Mouse (Mus musculus) spleen, adult 2 months (tissue): Measurements from ENCODE around the gene Rufy4. TPM values are rescaled to one million over a fixed set of nuclear protein-coding genes. Genes with fewer than 3 reads are reported as not detected.

Experiments used
- DNase-seq, 2 experiments: peaks; one replicate each; pipeline versions ENCODE4 v3.0.0 to v3.0.0-alpha.2; 2012 to 2021; ENCODE audit warnings: low spot score in 2 of 2, low read depth in 1 of 2
- H3K27ac ChIP-seq: fragments of 200-500 bp; 2 replicates; pipeline ENCODE4 v1.5.1; 2012; ENCODE audit warnings: low read length, inconsistent platforms; ENCODE audit not compliant: insufficient read depth
- H3K27me3 ChIP-seq: fragments of 200-500 bp; 2 replicates; pipeline ENCODE4 v1.6.1; 2012; ENCODE audit warnings: mild to moderate bottlenecking, moderate library complexity, low read length, inconsistent platforms; ENCODE audit not compliant: control insufficient read depth, insufficient read depth
- H3K36me3 ChIP-seq: fragments of 200-500 bp; 2 replicates; pipeline ENCODE4 v1.6.1; 2012; ENCODE audit warnings: mild to moderate bottlenecking, low read length, inconsistent platforms; ENCODE audit not compliant: control insufficient read depth, insufficient read depth
- H3K4me1 ChIP-seq: fragments of 200-500 bp; 2 replicates; pipeline ENCODE4 v1.6.1; 2011; ENCODE audit warnings: inconsistent platforms; ENCODE audit not compliant: control insufficient read depth, insufficient read depth, insufficient read length
- H3K4me3 ChIP-seq: fragments of 200-500 bp; 2 replicates; pipeline ENCODE4 v1.5.1; 2011; ENCODE audit warnings: mild to moderate bottlenecking, inconsistent platforms; ENCODE audit not compliant: insufficient read depth, insufficient read length; ENCODE audit errors: extremely low read depth
- CTCF ChIP-seq: fragments of 200-500 bp; IDR thresholded peaks from 2 replicates; pipeline ENCODE4 v1.5.1; 2011; ENCODE audit warnings: mild to moderate bottlenecking, inconsistent platforms; ENCODE audit not compliant: insufficient read depth, insufficient read length, insufficient replicate concordance; ENCODE audit errors: extremely low read depth
- POLR2A ChIP-seq: fragments of 200-500 bp; IDR thresholded peaks from 2 replicates; pipeline ENCODE4 v1.6.1; 2011; ENCODE audit warnings: low read depth, low read length, inconsistent platforms
- WGBS: fragments of 180-500 bp; shearing (Covaris S2); methylation state at CpG from one replicate; pipeline ENCODE4 v1.1.7; 2018; 5-methylcytosine and 5-hydroxymethylcytosine counted together
- polyA plus RNA-seq: library from polyadenylated mRNA; depleted of rRNA; stranded (reverse); fragments of >200 nt; gene quantifications from 2 replicates; pipeline ENCODE4 v1.2.3, GENCODE M21; 2012

The Rufy4 gene
- polyA plus RNA-seq, 1 experiment, result 0.67 TPM

DNA sequence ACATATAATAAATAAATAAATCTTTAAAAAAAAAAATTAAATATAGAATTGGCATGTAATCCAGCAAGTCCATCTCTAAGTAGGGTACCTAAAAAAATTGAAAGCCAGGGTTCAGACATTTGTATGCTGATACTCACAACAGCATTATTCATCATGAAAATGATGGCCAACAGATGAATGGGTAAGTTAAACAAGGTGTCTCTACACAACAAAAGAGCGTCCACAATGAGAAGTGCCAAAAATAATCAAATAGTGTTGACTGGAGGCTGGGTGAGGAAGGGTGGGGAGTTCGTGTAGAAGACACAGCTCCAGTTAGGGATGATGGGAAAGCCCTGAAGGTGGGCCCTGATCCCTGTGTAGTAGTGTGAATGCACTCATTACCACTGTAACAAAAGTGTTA, 34.7 kb downstream of the Rufy4 start:
- DNase-seq, result no peak
- H3K36me3 ChIP-seq, result no peaks in the 10 kb centered on the region
- no peaks in the 10 kb centered on the region for H3K4me1 ChIP-seq
- no peak for TF ChIP-seq CTCF
- H3K4me3 ChIP-seq, result no peak overlapping the region
- H3K27me3 ChIP-seq, result no peaks in the 10 kb centered on the region
- WGBS, result 68% methylated on average over 2 of the region's 2 CpGs
- H3K27ac ChIP-seq, result no peak overlapping the region

DNA sequence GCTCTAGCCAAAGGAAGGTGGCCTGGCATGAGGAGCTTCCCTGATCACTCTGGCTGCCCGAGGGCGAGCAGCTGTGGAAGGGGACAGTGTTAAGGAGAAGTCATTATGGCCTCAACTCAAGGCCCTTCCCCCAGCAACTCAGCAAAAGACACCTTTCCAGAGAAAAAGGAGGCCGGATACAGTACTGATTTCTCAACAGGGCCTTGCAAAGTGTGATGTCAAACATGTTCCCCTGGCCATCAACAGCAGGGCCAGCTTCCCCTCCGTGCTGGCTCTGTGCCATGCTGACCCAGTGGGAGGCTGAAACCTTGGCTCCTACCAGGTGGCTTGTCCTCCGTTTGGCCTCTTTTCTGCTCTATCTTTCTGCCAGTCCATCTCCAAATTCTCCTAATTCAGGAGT, 41.8 kb downstream of the Rufy4 start:
- no peak overlapping the region for H3K4me3 ChIP-seq
- no peak for DNase-seq
- H3K36me3 ChIP-seq, result no peaks in the 10 kb centered on the region
- H3K4me1 ChIP-seq, result no peaks in the 10 kb centered on the region
- H3K27me3 ChIP-seq, result no peaks in the 10 kb centered on the region
- no peak overlapping the region for H3K27ac ChIP-seq
- TF ChIP-seq POLR2A (no peak), CTCF (no peak)
- WGBS, result 84% methylated on average over 5 of the region's 5 CpGs

DNA sequence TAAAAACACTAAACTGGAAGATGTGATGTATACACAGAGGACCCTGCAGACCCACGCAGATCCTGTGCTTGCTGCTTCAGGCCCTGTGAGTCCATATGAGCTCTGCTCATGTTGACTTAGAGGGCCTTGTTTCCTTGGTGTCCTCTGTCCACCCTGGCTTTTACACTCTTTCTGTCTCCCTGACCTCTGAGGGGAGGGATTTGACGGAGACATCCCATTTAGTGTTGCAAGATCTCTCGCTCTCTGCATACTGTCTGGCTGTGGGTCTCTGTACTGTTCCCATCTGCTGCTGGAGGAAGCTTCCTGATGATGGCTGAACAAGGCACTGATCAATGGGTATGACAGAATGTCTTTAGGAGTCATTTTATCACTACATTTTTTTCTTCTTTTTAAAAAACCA, 44.4 kb downstream of the Rufy4 start:
- no peaks in the 10 kb centered on the region for H3K36me3 ChIP-seq
- DNase-seq, result no peak
- TF ChIP-seq CTCF, result no peak
- TF ChIP-seq POLR2A, result no peak
- H3K27me3 ChIP-seq, result no peaks in the 10 kb centered on the region
- 93% methylated on average over 3 of the region's 3 CpGs for WGBS
- H3K4me3 ChIP-seq, result no peak overlapping the region
- H3K4me1 ChIP-seq, result no peaks in the 10 kb centered on the region
- no peak overlapping the region for H3K27ac ChIP-seq

DNA sequence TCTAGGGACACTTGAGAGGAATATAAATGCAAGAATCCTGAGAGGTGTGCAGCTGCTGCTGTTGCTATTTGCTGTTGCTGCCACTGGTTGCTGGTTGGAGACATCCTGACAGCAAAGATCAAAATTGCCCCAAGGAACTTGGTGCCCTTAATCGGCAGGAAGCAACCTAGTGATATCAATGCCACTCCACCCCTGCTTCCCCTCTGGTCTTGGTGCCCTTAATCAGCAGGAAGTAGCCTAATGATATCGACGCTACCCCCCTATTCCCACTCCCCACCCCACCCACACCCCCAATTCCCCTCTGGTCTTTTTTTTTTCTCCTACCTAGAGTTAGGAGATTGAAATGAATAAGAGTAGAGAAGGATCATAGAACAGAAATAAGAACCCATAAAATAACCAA, 47.4 kb downstream of the Rufy4 start:
- Histone ChIP-seq H3K27ac (no peak overlapping the region), H3K27me3 (no peaks in the 10 kb centered on the region), H3K4me3 (no peak overlapping the region), H3K36me3 (no peaks in the 10 kb centered on the region), H3K4me1 (no peaks in the 10 kb centered on the region)
- TF ChIP-seq POLR2A, result no peak
- TF ChIP-seq CTCF, result no peak
- WGBS, result 24% methylated on average over 3 of the region's 3 CpGs
- no peak for DNase-seq

DNA sequence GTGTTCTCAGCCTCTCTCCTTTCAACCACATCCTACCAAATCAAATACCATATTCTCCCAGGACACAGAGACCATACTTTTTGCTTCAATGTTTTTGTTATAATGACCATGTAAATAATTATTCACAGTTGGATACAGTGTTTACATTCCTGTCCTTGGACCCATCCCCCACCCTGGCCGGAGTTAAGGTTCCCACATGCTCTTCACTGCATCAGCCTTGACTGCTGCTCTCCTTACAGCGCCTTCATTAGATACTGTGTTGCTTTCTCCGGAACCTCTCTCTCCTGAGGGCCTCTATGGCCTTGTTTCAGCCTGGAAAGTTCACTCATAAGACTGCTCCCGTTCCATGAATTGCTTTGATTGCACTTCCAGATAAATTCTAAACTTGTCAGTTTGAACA, 50.4 kb downstream of the Rufy4 start:
- Histone ChIP-seq H3K36me3 (no peaks in the 10 kb centered on the region), H3K27me3 (no peaks in the 10 kb centered on the region), H3K4me1 (no peaks in the 10 kb centered on the region), H3K4me3 (no peak overlapping the region), H3K27ac (no peak overlapping the region)
- TF ChIP-seq CTCF (no peak), POLR2A (no peak)
- no peak for DNase-seq
- 88% methylated on average over 4 of the region's 4 CpGs for WGBS

DNA sequence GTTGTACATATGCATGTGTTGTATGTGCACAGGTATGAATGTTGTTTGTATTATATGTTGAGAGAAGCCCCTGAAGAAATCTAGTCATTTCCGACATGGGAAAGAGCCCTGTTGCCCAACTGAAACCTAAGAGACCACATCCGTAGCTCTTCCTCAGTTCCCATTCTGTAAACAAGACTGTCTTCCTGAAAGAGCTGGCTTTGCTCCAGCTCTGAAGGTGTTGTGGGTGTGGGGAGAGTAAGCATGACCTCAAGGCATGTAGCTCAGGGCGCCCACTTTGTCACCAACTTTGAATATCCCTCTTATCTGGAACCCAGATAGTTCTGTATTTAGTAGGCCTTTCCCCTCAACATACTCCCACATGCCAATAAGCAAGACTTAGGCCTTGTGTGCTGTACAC, 53.3 kb downstream of the Rufy4 start:
- no peaks in the 10 kb centered on the region for H3K27me3 ChIP-seq
- WGBS, result 33% methylated on average over 3 of the region's 3 CpGs
- H3K27ac ChIP-seq, result no peak overlapping the region
- no peaks in the 10 kb centered on the region for H3K4me1 ChIP-seq
- H3K4me3 ChIP-seq, result no peak overlapping the region
- no peak for DNase-seq
- no peaks in the 10 kb centered on the region for H3K36me3 ChIP-seq
- no peak for TF ChIP-seq CTCF
- no peak for TF ChIP-seq POLR2A

DNA sequence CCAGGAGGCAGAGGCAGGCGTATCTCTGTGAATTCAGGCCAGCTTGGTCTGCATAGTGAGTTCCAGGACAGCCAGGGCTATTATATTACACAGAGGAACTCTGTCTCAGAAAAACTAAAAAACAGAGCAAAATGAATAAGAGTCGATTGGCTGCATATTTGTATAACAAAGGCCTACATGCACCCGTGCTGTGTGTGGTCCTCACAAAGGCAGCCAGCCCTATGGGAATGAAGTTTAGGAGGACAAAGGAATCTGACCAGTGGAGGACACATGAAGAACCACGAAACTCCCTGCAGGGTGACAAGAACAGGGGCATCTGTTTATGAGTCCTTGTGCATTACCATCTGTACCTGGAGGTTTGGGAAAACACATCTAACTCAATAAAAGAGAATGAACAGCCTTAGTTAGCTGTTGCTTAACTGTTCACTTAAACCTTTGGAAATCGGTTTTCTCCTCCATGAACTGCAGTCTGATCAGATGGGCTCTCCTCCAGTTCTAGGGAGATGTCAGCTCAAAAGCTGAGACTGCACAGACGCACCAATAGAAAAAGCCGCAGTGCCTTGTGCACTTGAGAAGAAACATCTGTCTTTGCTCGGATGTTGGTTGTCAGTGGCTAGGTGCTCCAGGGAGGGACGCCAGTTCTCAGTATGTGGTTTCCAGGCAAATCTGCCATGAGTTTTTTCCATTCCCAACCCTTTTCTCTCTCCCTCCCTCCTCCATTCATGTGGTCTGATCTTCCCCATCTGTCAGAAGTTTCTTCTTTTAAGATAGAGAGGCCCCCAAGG, 54.5 kb downstream of the Rufy4 start:
- no peaks in the 10 kb centered on the region for H3K36me3 ChIP-seq
- no peaks in the 10 kb centered on the region for H3K4me1 ChIP-seq
- no peak overlapping the region for H3K27ac ChIP-seq
- no peak overlapping the region for H3K4me3 ChIP-seq
- WGBS, result 46% methylated on average over 9 of the region's 9 CpGs
- no peak for TF ChIP-seq CTCF
- no peak for TF ChIP-seq POLR2A
- H3K27me3 ChIP-seq, result no peaks in the 10 kb centered on the region
- no peak for DNase-seq
